Mouse (Mus musculus) layer of hippocampus, postnatal 14 days (tissue): ENCODE measurements around the gene Plekhg3. TPM values are rescaled to one million over a fixed set of nuclear protein-coding genes. Genes with fewer than 3 reads are reported as not detected.

Source experiments
- DNase-seq, 2 experiments: peaks; one replicate each; pipeline ENCODE4 v3.0.0; 2021 to 2022; ENCODE audit warnings: low spot score in 2 of 2, mixed read lengths in 1 of 2
- total RNA-seq, 2 experiments: library from RNA; stranded (reverse); gene quantifications; 2 replicates each; pipeline ENCODE4 v1.2.3; 2021

Gene Plekhg3
- total RNA-seq, 2 experiments from 2014 or later: 16.1 to 18.6 TPM

- no peak for DNase-seq
These were observed 17.4 kb downstream of the Plekhg3 start for GRCm38 (mm10) chr12:76548082-76548423.

GRCm38 (mm10) chr12:76549203-76549602 lies 18.5 kb downstream of the Plekhg3 start:
- DNase-seq: no peak

- DNase-seq: no peak
These were observed 21.6 kb downstream of the Plekhg3 start for GRCm38 (mm10) chr12:76552321-76552720.

- DNase-seq: no peak
These were observed 22.3 kb downstream of the Plekhg3 start for GRCm38 (mm10) chr12:76552958-76553357.

GRCm38 (mm10) chr12:76553917-76554316 lies 23.2 kb downstream of the Plekhg3 start:
- DNase-seq: no peak

GRCm38 (mm10) chr12:76554392-76554791 lies 23.7 kb downstream of the Plekhg3 start:
- DNase-seq: no peak

GRCm38 (mm10) chr12:76554871-76555386 lies 24.2 kb downstream of the Plekhg3 start:
- DNase-seq: no peak

GRCm38 (mm10) chr12:76556187-76556586 lies 25.5 kb downstream of the Plekhg3 start:
- no peak for DNase-seq

GRCm38 (mm10) chr12:76556745-76557389 lies 26.2 kb downstream of the Plekhg3 start:
- DNase-seq: no peak

- DNase-seq: no peak
These were observed 27.5 kb downstream of the Plekhg3 start for GRCm38 (mm10) chr12:76558206-76558605.

GRCm38 (mm10) chr12:76562196-76562595 lies 31.5 kb downstream of the Plekhg3 start:
- no peak for DNase-seq

GRCm38 (mm10) chr12:76566284-76566683 lies 35.6 kb downstream of the Plekhg3 start:
- DNase-seq: no peak

- DNase-seq: no peak
These were observed 39.7 kb downstream of the Plekhg3 start for GRCm38 (mm10) chr12:76570221-76570940.

- DNase-seq: no peak
These were observed 40.6 kb downstream of the Plekhg3 start for GRCm38 (mm10) chr12:76571266-76571665.

- DNase-seq: no peak
These were observed 41.9 kb downstream of the Plekhg3 start for GRCm38 (mm10) chr12:76572261-76573251.

- no peak for DNase-seq
These were observed 42.7 kb downstream of the Plekhg3 start for GRCm38 (mm10) chr12:76573381-76573780.

GRCm38 (mm10) chr12:76574815-76575214 lies 44.1 kb downstream of the Plekhg3 start:
- no peak for DNase-seq

- no peak for DNase-seq
These were observed 45.4 kb downstream of the Plekhg3 start for GRCm38 (mm10) chr12:76576061-76576460.

- DNase-seq: no peak
These were observed 46.1 kb downstream of the Plekhg3 start for GRCm38 (mm10) chr12:76576806-76577205.

GRCm38 (mm10) chr12:76577858-76578257 lies 47.2 kb downstream of the Plekhg3 start:
- no peak for DNase-seq

GRCm38 (mm10) chr12:76578465-76578864 lies 47.8 kb downstream of the Plekhg3 start:
- DNase-seq: no peak
